Mouse (Mus musculus) MEL (cell line): ENCODE results near the gene Soga1.

ENCODE experiments used
- CHD2 ChIP-seq: IDR thresholded peaks from 2 replicates; pipeline ENCODE4 v1.6.1; 2011; ENCODE audit warnings: low read length, improper control_type of control experiment
- CTCF ChIP-seq, 3 experiments: IDR thresholded peaks in 2 of 3; conservative IDR thresholded peaks in 1 of 3; 2 replicates each; pipeline ENCODE4 v1.5.1; 2011 to 2012; ENCODE audit warnings: low read length in 3 of 3, low read depth in 2 of 3, mild to moderate bottlenecking in 2 of 3, improper control_type of control experiment in 1 of 3, inconsistent platforms in 1 of 3, mixed read lengths in 1 of 3, moderate library complexity in 1 of 3; ENCODE audit not compliant: control insufficient read depth in 1 of 3, insufficient read depth in 1 of 3, poor library complexity in 1 of 3, severe bottlenecking in 1 of 3
- EP300 ChIP-seq, 2 experiments: IDR thresholded peaks; 2 replicates each; pipeline ENCODE4 v1.6.1; 2011; ENCODE audit warnings: improper control_type of control experiment in 2 of 2, low read length in 2 of 2, low read depth in 1 of 2, mild to moderate bottlenecking in 1 of 2
- MAFK ChIP-seq: IDR thresholded peaks from 2 replicates; pipeline ENCODE4 v1.6.1; 2011; ENCODE audit warnings: low read depth, mild to moderate bottlenecking, low read length, improper control_type of control experiment, borderline replicate concordance
- MAX ChIP-seq: IDR thresholded peaks from 2 replicates; pipeline ENCODE4 v1.6.1; 2011; ENCODE audit warnings: low read length, improper control_type of control experiment
- MXI1 ChIP-seq: IDR thresholded peaks from 2 replicates; pipeline ENCODE4 v1.6.1; 2011; ENCODE audit warnings: mild to moderate bottlenecking, low read depth, low read length, improper control_type of control experiment
- POLR2A ChIP-seq, 2 experiments: IDR thresholded peaks; 2 replicates each; pipeline ENCODE4 v1.6.1; 2011 to 2012; ENCODE audit warnings: low read length in 2 of 2, mild to moderate bottlenecking in 2 of 2, control low read depth in 1 of 2, improper control_type of control experiment in 1 of 2, low read depth in 1 of 2, moderate library complexity in 1 of 2; ENCODE audit not compliant: control insufficient read depth in 1 of 2, insufficient read depth in 1 of 2, poor library complexity in 1 of 2
- TAL1 ChIP-seq: IDR thresholded peaks from 2 replicates; pipeline ENCODE4 v1.6.1; 2012; ENCODE audit warnings: mild to moderate bottlenecking, inconsistent platforms, low read length, moderate library complexity, mixed read lengths

DNA sequence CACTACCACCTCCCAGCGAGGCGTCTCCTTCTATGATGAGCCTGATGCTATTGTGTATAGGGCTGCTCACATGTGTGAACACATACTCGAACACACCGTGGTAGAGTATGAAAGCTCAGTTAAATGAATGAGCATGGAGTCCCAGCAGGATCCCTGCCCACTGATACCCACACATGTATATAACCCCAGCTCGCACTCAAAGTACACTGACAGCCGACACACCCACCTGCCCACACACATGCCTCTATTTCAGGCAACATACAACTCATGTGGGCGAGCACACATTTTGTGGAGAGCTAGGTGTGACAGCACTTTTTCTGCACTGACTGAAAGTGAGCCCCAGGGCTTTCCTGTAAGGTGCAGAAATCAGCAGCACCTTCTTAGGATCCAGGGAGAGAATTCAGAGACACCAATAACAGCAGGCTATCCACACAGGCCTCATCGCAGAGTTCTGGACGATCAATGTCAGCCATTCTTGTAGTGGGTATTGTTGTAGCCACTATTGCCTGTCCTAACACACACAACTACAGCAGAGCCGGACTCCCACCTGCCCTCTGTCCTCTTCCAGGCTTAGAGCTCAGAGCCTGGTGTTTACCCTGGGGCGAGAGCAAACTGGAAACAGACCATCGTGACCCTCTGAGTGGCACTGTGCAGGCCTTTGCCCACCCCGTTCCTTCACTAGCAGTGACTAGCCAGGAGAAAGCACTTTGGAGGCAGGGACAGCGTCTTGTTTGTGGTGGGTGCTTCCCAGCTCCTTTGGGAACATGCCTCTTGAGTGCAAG lies 8.7 kb upstream of the Soga1 start:
- TF ChIP-seq TAL1 (no peak), POLR2A (IDR thresholded peaks at IDR 0.05; ENCODE audit: control insufficient read depth in 1 of 2, insufficient read depth in 1 of 2, low read depth in 1 of 2, low read length in 2 of 2, poor library complexity in 1 of 2) (no peak), CTCF (IDR thresholded peaks at IDR 0.05 in 2 of 3, conservative IDR thresholded peaks at IDR 0.05 in 1 of 3; ENCODE audit: control insufficient read depth in 1 of 3, insufficient read depth in 1 of 3, low read depth in 2 of 3, low read length in 3 of 3, poor library complexity in 1 of 3, severe bottlenecking in 1 of 3) (no peak), EP300 (IDR thresholded peaks at IDR 0.05; ENCODE audit: low read depth in 1 of 2, low read length in 2 of 2) (no peak), MAFK (no peak), MXI1 (no peak), CHD2 (no peak), MAX (no peak)
